Mouse (Mus musculus): ENCODE measurements around the gene Rnf224. TPM values are rescaled to one million over a fixed set of nuclear protein-coding genes. Genes with fewer than 3 reads are reported as not detected.

The Rnf224 gene
- polyA plus RNA-seq, 1 experiment from 2014 or later = not detected

DNA sequence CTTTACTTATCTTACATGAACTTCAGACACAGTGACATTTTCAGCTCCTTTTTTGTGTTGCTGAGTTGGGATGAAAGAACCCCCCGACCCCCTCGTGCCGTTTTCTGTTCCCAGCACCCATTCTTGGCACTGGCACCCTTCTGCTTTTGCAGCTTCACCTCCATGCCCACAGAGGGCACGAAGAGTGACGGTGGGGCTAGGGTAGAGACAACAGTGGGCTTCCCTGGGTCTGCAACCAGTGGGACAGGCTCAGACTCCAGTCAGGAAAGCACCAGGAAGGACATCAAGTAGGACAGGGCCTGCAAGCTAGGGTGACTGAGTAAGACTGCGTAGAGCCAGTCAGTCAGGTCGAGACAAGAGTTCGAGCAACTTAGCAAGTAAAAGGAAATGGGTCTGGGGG, 3.7 kb upstream of the Rnf224 start:
- DNase-seq (ENCODE audit: low spot score) (no peak), ATAC-seq (replicated peaks; ENCODE audit: insufficient number of reproducible peaks, low FRiP score, low TSS enrichment, low read depth) (peak; percentile 10; the same call in 1 of the 2 replicates)
- Histone ChIP-seq H3K27me3 (ENCODE audit: control insufficient read depth, insufficient read depth, low read length) (peaks cover 25% of the 10 kb centered on the region), H3K4me1 (ENCODE audit: control insufficient read depth, insufficient read depth, low read length) (peaks cover 8% of the 10 kb centered on the region; the same call in 1 of the 2 replicates), H3K36me3 (replicated peaks; ENCODE audit: control insufficient read depth, insufficient read depth, low read depth, low read length) (no peaks in the 10 kb centered on the region), H3K9ac (replicated peaks; ENCODE audit: low read length) (peak overlapping the region; percentile 37), H3K27ac (replicated peaks; ENCODE audit: low read depth, low read length) (no peak overlapping the region), H3K4me3 (ENCODE audit: low read depth, low read length) (no peak overlapping the region; the same call in 1 of the 2 replicates), H3K9me3 (replicated peaks; ENCODE audit: control insufficient read depth, low read length) (no peaks in the 10 kb centered on the region), H3K4me2 (ENCODE audit: low read depth, low read length) (peak overlapping the region; percentile 55)
- WGBS = 45% methylated on average over 8 of the region's 8 CpGs

DNA sequence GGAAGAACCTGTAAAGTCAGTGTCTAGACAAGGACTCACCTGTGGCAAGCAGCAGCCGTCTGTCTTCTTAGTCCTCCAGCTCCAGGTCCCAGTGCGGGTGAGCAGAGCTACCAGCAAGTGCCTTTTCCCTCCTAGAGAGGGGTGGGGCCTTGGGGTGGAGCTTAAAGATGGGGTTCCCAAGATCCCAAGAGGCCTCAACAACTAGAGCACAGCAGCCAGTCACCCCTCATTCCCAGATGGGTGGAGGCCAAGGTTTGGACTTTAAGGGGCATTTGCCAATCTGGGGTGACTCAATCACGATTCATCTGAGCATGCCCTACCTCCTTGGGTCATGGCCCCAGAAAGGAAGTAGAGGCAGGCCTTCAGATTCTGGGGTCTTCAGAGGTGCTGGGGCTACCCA, 3.2 kb upstream of the Rnf224 start:
- H3K4me3 ChIP-seq (ENCODE audit: low read depth, low read length) = no peak overlapping the region
- 90% methylated on average over 3 of the region's 3 CpGs for WGBS

DNA sequence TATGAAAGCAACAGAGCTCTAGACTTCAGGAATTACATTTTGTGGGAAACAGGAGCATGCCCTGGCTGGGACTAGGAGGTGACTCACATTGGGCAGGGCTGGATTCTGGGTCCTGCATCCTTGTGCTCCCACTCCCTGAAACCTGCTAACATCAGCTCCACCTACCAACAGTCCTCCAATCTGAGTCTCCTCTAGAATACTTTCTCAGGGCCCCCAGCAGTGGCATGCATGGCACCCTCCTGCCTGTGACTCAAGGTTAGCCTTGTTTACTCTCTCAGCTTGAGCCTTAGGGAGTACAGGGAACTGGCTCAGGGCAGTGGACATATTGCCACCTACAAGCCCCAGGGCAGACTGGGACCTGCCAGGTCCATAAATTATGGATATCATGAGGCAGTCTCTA, 1.5 kb upstream of the Rnf224 start:
- Histone ChIP-seq H3K9ac (replicated peaks; ENCODE audit: low read length) (no peak overlapping the region), H3K4me1 (ENCODE audit: control insufficient read depth, insufficient read depth, low read length) (peaks cover 8% of the 10 kb centered on the region; the same call in 1 of the 2 replicates), H3K4me3 (ENCODE audit: low read depth, low read length) (no peak overlapping the region), H3K9me3 (replicated peaks; ENCODE audit: control insufficient read depth, low read length) (no peaks in the 10 kb centered on the region), H3K27me3 (ENCODE audit: control insufficient read depth, insufficient read depth, low read length) (peaks cover 23% of the 10 kb centered on the region), H3K27ac (replicated peaks; ENCODE audit: low read depth, low read length) (no peak overlapping the region), H3K4me2 (ENCODE audit: low read depth, low read length) (no peak overlapping the region), H3K36me3 (replicated peaks; ENCODE audit: control insufficient read depth, insufficient read depth, low read depth, low read length) (no peaks in the 10 kb centered on the region)
- DNase-seq (ENCODE audit: low spot score) (no peak), ATAC-seq (replicated peaks; ENCODE audit: insufficient number of reproducible peaks, low FRiP score, low TSS enrichment, low read depth) (no peak)

More for the DNA sequence above, 3.2 kb upstream of the Rnf224 start:
- H3K9me3 ChIP-seq (replicated peaks; ENCODE audit: control insufficient read depth, low read length) = no peaks in the 10 kb centered on the region
- H3K27ac ChIP-seq (replicated peaks; ENCODE audit: low read depth, low read length) = no peak overlapping the region
- DNase-seq (ENCODE audit: low spot score) (no peak), ATAC-seq (replicated peaks; ENCODE audit: insufficient number of reproducible peaks, low FRiP score, low TSS enrichment, low read depth) (no peak)
- H3K36me3 ChIP-seq (replicated peaks; ENCODE audit: control insufficient read depth, insufficient read depth, low read depth, low read length) = no peaks in the 10 kb centered on the region
- H3K9ac ChIP-seq (replicated peaks; ENCODE audit: low read length) = no peak overlapping the region
- H3K27me3 ChIP-seq (ENCODE audit: control insufficient read depth, insufficient read depth, low read length) = peaks cover 25% of the 10 kb centered on the region
- H3K4me2 ChIP-seq (ENCODE audit: low read depth, low read length) = no peak overlapping the region
- peaks cover 8% of the 10 kb centered on the region; the same call in 1 of the 2 replicates for H3K4me1 ChIP-seq (ENCODE audit: control insufficient read depth, insufficient read depth, low read length)

DNA sequence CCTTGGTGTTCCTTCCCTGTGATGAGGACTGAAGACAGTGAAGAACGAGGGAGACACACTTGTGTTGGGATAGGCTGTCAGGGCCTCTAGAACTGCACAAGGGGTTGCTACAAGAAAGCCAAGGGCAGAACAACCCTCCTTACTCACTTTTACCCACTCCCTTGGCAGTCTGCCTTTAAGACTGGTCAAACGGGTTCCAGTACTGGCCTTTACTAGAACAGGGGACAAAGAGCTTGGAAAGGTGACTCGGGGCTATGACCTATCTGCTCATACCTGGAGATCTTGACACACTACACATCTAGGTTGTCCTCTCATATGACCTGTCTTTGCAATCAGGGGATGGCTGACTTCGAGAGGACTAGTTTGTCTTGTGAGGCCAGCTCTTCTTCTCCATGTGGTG, 935 bp upstream of the Rnf224 start:
- Histone ChIP-seq H3K36me3 (replicated peaks; ENCODE audit: control insufficient read depth, insufficient read depth, low read depth, low read length) (no peaks in the 10 kb centered on the region), H3K9ac (replicated peaks; ENCODE audit: low read length) (no peak overlapping the region), H3K27me3 (ENCODE audit: control insufficient read depth, insufficient read depth, low read length) (peaks cover 17% of the 10 kb centered on the region), H3K4me2 (ENCODE audit: low read depth, low read length) (no peak overlapping the region), H3K4me3 (ENCODE audit: low read depth, low read length) (no peak overlapping the region), H3K9me3 (replicated peaks; ENCODE audit: control insufficient read depth, low read length) (no peaks in the 10 kb centered on the region), H3K4me1 (ENCODE audit: control insufficient read depth, insufficient read depth, low read length) (peaks cover 7% of the 10 kb centered on the region; the same call in 1 of the 2 replicates), H3K27ac (replicated peaks; ENCODE audit: low read depth, low read length) (no peak overlapping the region)
- WGBS = 67% methylated on average over 4 of the region's 4 CpGs
- no peak for ATAC-seq (replicated peaks; ENCODE audit: insufficient number of reproducible peaks, low FRiP score, low TSS enrichment, low read depth)
- DNase-seq (ENCODE audit: low spot score) = no peak

DNA sequence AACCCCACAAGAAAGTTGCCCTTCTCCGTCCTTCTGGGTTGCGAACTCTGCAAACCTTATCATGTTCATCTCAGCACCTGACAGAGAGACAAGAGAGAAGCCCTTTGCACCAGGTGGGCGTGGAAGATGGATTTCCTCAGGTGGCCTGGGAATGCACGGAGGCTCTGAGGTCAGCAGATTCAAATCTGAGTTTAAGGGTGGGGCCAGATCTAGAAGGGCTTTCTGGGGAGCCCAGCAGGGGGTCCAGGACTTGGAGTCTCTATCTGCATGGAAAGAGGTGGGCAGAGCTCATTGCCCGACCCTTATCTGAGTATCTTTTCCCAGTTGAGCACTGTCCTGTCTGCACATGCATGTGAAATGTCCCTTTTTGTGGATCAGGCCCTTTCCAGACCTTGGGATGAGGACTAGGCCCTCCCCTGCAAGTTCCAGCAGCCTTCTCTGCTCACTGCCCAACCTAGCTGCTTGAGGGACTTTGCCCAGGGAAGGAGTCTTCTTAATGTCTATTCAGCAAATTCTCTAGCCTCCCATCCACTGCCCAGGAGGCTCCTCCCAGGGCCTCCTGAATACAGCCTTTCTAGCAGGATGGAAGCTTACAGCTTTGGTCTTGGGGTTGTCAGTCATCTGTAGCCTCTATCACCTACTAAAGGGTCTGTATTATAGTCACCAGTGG, 1.9 kb downstream of the Rnf224 start:
- DNase-seq (ENCODE audit: low spot score) = no peak
- no peak for ATAC-seq (replicated peaks; ENCODE audit: insufficient number of reproducible peaks, low FRiP score, low TSS enrichment, low read depth)
- no peak overlapping the region for H3K4me3 ChIP-seq (ENCODE audit: low read depth, low read length)
- no peaks in the 10 kb centered on the region for H3K27me3 ChIP-seq (ENCODE audit: control insufficient read depth, insufficient read depth, low read length)
- no peaks in the 10 kb centered on the region for H3K36me3 ChIP-seq (replicated peaks; ENCODE audit: control insufficient read depth, insufficient read depth, low read depth, low read length)
- H3K9me3 ChIP-seq (replicated peaks; ENCODE audit: control insufficient read depth, low read length) = no peaks in the 10 kb centered on the region
- WGBS = 66% methylated on average over 5 of the region's 5 CpGs
- no peaks in the 10 kb centered on the region for H3K4me1 ChIP-seq (ENCODE audit: control insufficient read depth, insufficient read depth, low read length)
- H3K4me2 ChIP-seq (ENCODE audit: low read depth, low read length) = no peak overlapping the region
- H3K9ac ChIP-seq (replicated peaks; ENCODE audit: low read length) = no peak overlapping the region
- H3K27ac ChIP-seq (replicated peaks; ENCODE audit: low read depth, low read length) = no peak overlapping the region

DNA sequence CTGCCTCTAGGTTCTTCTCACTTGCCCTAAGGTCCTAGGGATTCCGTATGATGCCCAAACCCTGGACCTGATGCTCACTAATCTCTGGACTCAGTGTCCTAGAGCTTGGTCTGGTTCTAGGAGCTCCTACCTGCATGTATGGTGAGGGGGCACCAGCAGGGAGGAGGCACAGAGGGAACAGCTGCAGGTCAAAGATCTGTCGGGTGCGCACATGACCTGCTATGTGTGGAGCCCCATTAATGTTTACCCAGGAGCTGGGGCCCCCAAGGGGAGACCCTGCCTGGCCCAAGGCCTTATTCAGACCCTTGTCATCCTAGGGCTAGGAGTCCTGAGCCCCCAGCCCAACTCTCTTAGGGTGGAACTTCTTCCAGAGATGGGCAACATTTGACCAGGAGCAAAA, 2.5 kb downstream of the Rnf224 start, which contains the start of gene Slc34a3:
Gene Slc34a3 (minus strand): TSS at position 315 of the 400 bp plus-strand sequence.
- no peak for ATAC-seq (replicated peaks; ENCODE audit: insufficient number of reproducible peaks, low FRiP score, low TSS enrichment, low read depth)

DNA sequence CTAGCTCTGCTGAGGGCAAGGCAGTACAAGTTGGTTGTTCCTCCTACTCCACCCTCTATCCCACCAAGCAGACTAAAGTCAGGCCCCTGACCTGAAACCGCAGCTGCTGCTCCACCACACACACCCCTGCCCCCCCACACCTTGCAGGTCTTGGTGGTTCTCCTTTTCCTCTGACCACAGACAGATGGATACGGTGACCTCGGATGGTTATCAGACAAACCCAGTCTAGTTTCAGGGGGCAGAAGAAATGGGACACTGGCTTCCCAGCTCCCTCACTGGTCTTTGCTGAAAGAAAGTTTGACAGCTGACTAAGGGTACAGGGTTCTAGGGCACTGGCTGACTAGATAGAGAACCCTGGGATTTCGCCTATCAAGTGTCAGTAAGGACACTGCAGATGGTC, 3.2 kb downstream of the Rnf224 start:
- WGBS = 79% methylated on average over 4 of the region's 4 CpGs
- H3K9ac ChIP-seq (replicated peaks; ENCODE audit: low read length) = no peak overlapping the region
- no peaks in the 10 kb centered on the region for H3K4me1 ChIP-seq (ENCODE audit: control insufficient read depth, insufficient read depth, low read length)
- no peak overlapping the region for H3K4me2 ChIP-seq (ENCODE audit: low read depth, low read length)
- H3K36me3 ChIP-seq (replicated peaks; ENCODE audit: control insufficient read depth, insufficient read depth, low read depth, low read length) = no peaks in the 10 kb centered on the region
- no peaks in the 10 kb centered on the region for H3K9me3 ChIP-seq (replicated peaks; ENCODE audit: control insufficient read depth, low read length)
- no peak for ATAC-seq (replicated peaks; ENCODE audit: insufficient number of reproducible peaks, low FRiP score, low TSS enrichment, low read depth)
- no peak for DNase-seq (ENCODE audit: low spot score)
- no peak overlapping the region for H3K27ac ChIP-seq (replicated peaks; ENCODE audit: low read depth, low read length)
- no peak overlapping the region for H3K4me3 ChIP-seq (ENCODE audit: low read depth, low read length)
- no peaks in the 10 kb centered on the region for H3K27me3 ChIP-seq (ENCODE audit: control insufficient read depth, insufficient read depth, low read length)

More for the DNA sequence above, 2.5 kb downstream of the Rnf224 start, which contains the start of gene Slc34a3:
- H3K27ac ChIP-seq (replicated peaks; ENCODE audit: low read depth, low read length) = no peak within 1 kb of the TSS
- no peaks in the 10 kb centered on the region for H3K27me3 ChIP-seq (ENCODE audit: control insufficient read depth, insufficient read depth, low read length)
- DNase-seq (ENCODE audit: low spot score) = no peak
- no peak within 1 kb of the TSS for H3K9ac ChIP-seq (replicated peaks; ENCODE audit: low read length)
- H3K4me2 ChIP-seq (ENCODE audit: low read depth, low read length) = no peak within 1 kb of the TSS
- H3K4me1 ChIP-seq (ENCODE audit: control insufficient read depth, insufficient read depth, low read length) = no peaks in the 10 kb centered on the region
- H3K4me3 ChIP-seq (ENCODE audit: low read depth, low read length) = no peak within 1 kb of the TSS
- H3K9me3 ChIP-seq (replicated peaks; ENCODE audit: control insufficient read depth, low read length) = no peaks in the 10 kb centered on the region
- H3K36me3 ChIP-seq (replicated peaks; ENCODE audit: control insufficient read depth, insufficient read depth, low read depth, low read length) = no peaks in the 10 kb centered on the region
- 84% methylated on average over 3 of the region's 3 CpGs for WGBS

DNA sequence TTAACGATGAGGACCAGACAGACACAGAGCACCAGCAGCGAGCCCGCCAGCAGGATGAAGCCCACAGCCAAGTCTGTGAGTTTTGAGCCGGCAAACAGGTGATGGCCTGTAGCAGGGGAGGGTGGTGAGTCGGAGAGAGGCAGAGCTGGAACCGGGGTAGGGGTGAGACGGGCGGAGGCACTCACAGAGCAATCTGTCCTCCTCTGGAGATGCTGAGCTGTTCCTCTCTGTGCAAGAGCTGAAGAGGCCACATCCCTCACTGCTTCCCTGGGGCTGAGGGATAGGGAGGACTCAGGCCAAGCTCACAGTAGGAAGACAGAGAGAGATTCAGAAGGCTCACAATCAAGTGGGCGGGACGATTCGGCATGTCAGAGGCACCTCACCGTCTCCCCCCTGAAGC, 5.5 kb downstream of the Rnf224 start:
- Histone ChIP-seq H3K4me2 (ENCODE audit: low read depth, low read length) (no peak overlapping the region), H3K27ac (replicated peaks; ENCODE audit: low read depth, low read length) (no peak overlapping the region), H3K36me3 (replicated peaks; ENCODE audit: control insufficient read depth, insufficient read depth, low read depth, low read length) (no peaks in the 10 kb centered on the region), H3K9me3 (replicated peaks; ENCODE audit: control insufficient read depth, low read length) (no peaks in the 10 kb centered on the region), H3K4me3 (ENCODE audit: low read depth, low read length) (no peak overlapping the region), H3K27me3 (ENCODE audit: control insufficient read depth, insufficient read depth, low read length) (no peaks in the 10 kb centered on the region), H3K4me1 (ENCODE audit: control insufficient read depth, insufficient read depth, low read length) (no peaks in the 10 kb centered on the region), H3K9ac (replicated peaks; ENCODE audit: low read length) (no peak overlapping the region)
- no peak for DNase-seq (ENCODE audit: low spot score)
- ATAC-seq (replicated peaks; ENCODE audit: insufficient number of reproducible peaks, low FRiP score, low TSS enrichment, low read depth) = no peak
- 56% methylated on average over 12 of the region's 12 CpGs for WGBS
